Mouse (Mus musculus): ENCODE measurements around the gene P2ry2.

DNA sequence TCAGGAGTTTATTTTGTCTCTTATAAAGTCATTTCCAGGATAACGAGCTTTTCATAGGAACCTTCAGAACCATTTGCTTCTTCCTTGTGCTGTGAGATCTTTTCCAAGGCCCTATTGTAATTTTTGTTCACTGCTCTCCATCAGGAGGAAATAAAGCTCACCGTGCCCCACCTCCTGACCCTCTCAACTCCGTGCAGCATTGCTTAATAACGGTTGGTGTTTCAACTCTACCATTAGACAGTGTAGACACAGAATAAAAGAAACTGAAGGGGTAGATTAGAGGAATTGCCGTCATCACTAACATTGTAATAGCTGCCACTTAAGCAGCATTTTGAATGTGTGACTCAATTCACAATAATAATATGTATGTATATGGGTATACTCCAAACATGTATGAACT lies 14.2 kb upstream of the P2ry2 start:
- TF ChIP-seq CTCF (IDR thresholded peaks at IDR 0.05; ENCODE audit: borderline replicate concordance, insufficient read depth, low read depth, low read length) (no peak), POLR2A (IDR thresholded peaks at IDR 0.05; ENCODE audit: borderline replicate concordance, insufficient read depth, low read length) (no peak)

Data from cerebellum, adult 2 months (tissue).